Mouse (Mus musculus) stomach, embryonic 16.5 days (tissue): Measurements from ENCODE around the gene Cacna1h. TPM values are rescaled to one million over a fixed set of nuclear protein-coding genes. Genes with fewer than 3 reads are reported as not detected.

Source experiments
- ATAC-seq: fragments of 200-750 bp; cut with Nextera tagmentation; 2 replicates; pipeline ENCODE4 v1.8.0; 2017; ENCODE audit warnings: moderate number of reproducible peaks, moderate TSS enrichment; ENCODE audit not compliant: insufficient read depth, low FRiP score
- H3K27ac ChIP-seq: fragments of 300-500 bp; sonication (generic); 2 replicates; pipeline ENCODE4 v1.5.1; 2014; ENCODE audit warnings: low read length
- H3K27me3 ChIP-seq: fragments of 300-500 bp; sonication (generic); 2 replicates; pipeline ENCODE4 v1.6.1; 2014; ENCODE audit warnings: low read length, control low read depth, mixed read lengths; ENCODE audit not compliant: control insufficient read depth, insufficient read depth
- H3K36me3 ChIP-seq: fragments of 300-500 bp; sonication (generic); 2 replicates; pipeline ENCODE4 v1.6.1; 2014; ENCODE audit warnings: low read length; ENCODE audit not compliant: control insufficient read depth, insufficient read depth
- H3K4me1 ChIP-seq: fragments of 300-500 bp; sonication (generic); 2 replicates; pipeline ENCODE4 v1.6.1; 2014; ENCODE audit warnings: low read length, control low read depth, mixed read lengths; ENCODE audit not compliant: control insufficient read depth, insufficient read depth
- H3K4me2 ChIP-seq: fragments of 300-500 bp; sonication (generic); 2 replicates; pipeline ENCODE4 v1.6.1; 2014; ENCODE audit warnings: low read depth, low read length, mixed read lengths
- H3K4me3 ChIP-seq: fragments of 300-500 bp; sonication (generic); replicated peaks from 2 replicates; pipeline ENCODE4 v1.5.1; 2014; ENCODE audit warnings: mild to moderate bottlenecking, low read length
- H3K9ac ChIP-seq: fragments of 300-500 bp; sonication (generic); 2 replicates; pipeline ENCODE4 v1.6.1; 2014; ENCODE audit warnings: low read length
- H3K9me3 ChIP-seq: fragments of 300-500 bp; sonication (generic); replicated peaks from 2 replicates; pipeline ENCODE4 v1.6.1; 2016; ENCODE audit warnings: low read length, control low read depth; ENCODE audit not compliant: control insufficient read depth
- WGBS: fragments of 180-500 bp; shearing (Covaris S2); extraction: QIAGEN DNeasy Blood & Tissue Kit; methylation state at CpG from one replicate; pipeline ENCODE4 v1.1.7; 2014; 5-methylcytosine and 5-hydroxymethylcytosine counted together
- polyA plus RNA-seq: library from polyadenylated mRNA; unstranded; fragments of >200 nt; fragmentation: Nextera tagmentation; extraction: Ambion mirVana; gene quantifications from 2 replicates; pipeline ENCODE4 v1.2.1, GENCODE M21; 2015

Cacna1h gene
- polyA plus RNA-seq, result 2.6 and 2.9 TPM in 2 replicates

DNA sequence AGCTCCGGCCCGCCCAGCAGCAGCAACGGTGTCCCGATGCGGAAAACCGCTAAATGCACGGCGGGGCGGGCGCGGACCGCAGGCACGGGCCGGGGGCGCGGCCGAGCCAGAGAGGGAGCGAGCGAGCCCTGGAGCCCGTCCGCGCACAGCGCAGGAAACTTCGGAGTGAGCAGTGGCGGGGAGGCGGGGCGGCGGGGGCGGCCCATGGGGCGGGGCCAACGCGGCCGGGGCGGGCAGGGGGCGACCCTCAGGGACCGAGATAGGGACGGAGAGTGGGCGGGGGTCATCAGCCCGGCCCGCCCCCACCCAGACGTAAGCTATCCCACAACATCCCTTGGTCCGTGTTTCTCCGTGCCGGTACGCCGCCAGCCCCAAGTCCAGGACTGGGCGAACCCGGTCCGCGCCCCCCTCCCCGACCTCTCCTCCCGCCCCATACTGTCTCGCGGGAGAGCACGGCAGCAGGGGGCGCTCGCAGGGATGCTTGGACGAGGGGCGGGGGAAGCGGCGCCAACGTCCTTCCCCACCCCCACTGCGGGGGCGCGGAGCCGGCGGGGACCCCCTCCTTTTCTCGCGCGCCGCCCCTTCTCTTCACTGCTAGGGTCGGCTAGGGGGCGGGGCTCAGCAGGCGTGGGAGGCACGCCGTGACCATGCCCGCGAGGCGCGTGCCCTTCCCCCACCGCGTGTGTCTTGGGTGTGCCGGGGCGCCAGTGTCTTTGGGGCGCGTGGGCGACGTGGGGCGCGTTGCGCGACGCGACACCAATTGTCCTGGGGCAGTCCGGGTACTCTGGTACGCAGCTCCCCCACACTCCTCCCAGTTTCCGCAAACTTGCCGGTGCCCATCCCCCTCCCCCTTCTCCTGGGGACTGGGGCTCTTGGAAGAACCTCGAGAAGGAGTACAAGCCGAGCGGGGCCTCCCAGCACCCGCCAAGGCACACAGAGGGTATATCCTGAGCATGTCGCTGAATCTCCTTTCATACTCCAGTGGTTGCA, at the start of gene Cacna1h:
Cacna1h (minus strand) TSS at position 167 of the 990 bp plus-strand sequence.
- no peaks in the 10 kb centered on the region for H3K27me3 ChIP-seq
- peaks cover 41% of the 10 kb centered on the region for H3K4me1 ChIP-seq
- under 1% methylated on average over 94 of the region's 103 CpGs for WGBS
- H3K9me3 ChIP-seq, result no peaks in the 10 kb centered on the region
- no peaks in the 10 kb centered on the region for H3K36me3 ChIP-seq
- peak within 1 kb of the TSS; percentile 93 for H3K4me2 ChIP-seq
- peak within 1 kb of the TSS; percentile 77 for H3K9ac ChIP-seq
- H3K27ac ChIP-seq, result peak within 1 kb of the TSS; percentile 77
- peak; percentile 88 for ATAC-seq
- H3K4me3 ChIP-seq, result peak within 1 kb of the TSS; percentile 74

DNA sequence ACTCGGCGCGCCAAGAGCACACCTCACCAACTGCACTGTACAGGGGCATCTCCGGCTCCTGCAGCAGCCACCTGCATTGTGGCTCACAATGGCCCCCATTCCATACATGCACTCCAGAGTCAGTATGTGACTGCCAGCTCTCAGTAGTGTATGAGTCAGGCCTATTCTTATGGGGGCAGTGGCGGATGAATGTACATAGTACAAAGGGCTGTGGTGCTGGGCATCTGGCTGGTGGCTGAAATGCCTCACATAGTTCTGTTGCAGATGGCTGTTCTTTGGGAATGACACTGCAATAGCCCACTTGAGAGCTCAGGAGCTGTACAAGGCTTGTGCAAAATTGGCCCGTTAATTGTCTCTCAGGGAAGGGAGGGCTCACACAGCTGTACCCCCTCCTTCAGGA, 48.5 kb upstream of the Cacna1h start:
- Histone ChIP-seq H3K27ac (no peak overlapping the region), H3K36me3 (no peaks in the 10 kb centered on the region), H3K27me3 (no peaks in the 10 kb centered on the region), H3K9ac (no peak overlapping the region), H3K9me3 (no peaks in the 10 kb centered on the region), H3K4me3 (no peak overlapping the region), H3K4me1 (no peaks in the 10 kb centered on the region), H3K4me2 (no peak overlapping the region)
- WGBS, result 91% methylated on average over 6 of the region's 6 CpGs
- no peak for ATAC-seq

DNA sequence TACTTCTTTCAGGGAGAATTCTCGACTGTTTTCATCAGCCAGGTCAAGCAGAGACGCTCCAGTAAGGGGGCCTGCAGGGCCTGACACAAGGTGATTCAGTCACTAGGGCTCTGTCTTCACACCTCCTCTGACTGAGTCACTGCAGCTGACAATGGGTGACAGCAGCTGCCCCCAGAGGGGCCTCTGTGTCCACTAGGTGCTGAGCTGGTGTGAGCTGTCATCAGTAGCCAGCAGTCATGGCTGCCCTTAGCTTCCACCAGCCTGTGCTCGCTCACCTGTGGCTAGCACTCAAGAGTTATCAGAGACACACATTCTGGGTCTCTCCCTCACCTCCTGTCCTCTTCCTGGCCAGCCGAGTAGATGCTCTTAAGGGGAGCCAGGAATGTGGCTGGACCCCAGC, 47.2 kb upstream of the Cacna1h start:
- WGBS, result 48% methylated on average over 4 of the region's 4 CpGs
- H3K4me1 ChIP-seq, result peaks cover 4% of the 10 kb centered on the region; the same call in 1 of the 2 replicates
- H3K27ac ChIP-seq, result no peak overlapping the region
- no peak for ATAC-seq
- peaks cover under 1% of the 10 kb centered on the region; the same call in 1 of the 2 replicates for H3K27me3 ChIP-seq
- H3K4me2 ChIP-seq, result no peak overlapping the region
- no peak overlapping the region for H3K9ac ChIP-seq
- no peak overlapping the region for H3K4me3 ChIP-seq
- no peaks in the 10 kb centered on the region for H3K9me3 ChIP-seq
- H3K36me3 ChIP-seq, result no peaks in the 10 kb centered on the region

DNA sequence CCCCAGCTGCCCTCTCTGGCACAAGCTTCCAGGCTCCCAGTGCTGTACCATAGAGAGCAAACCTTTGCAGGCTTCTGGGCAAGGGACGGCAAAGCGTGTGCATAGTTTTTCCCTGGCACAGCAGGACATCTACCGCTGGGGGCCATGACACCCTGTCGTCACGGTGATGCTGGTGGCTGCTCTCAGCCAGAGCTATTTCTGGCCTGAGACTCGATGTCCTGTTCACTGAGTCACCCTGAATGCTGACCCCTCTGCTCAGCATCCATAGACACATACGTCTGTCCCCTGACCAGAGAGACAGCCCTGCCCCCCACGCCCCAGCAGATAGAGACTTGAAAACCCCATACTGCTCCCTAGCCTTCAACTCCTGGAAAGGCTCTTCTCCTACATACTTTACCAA, 46.6 kb upstream of the Cacna1h start:
- ATAC-seq, result no peak
- no peaks in the 10 kb centered on the region for H3K9me3 ChIP-seq
- peaks cover 2% of the 10 kb centered on the region; the same call in 1 of the 2 replicates for H3K27me3 ChIP-seq
- no peaks in the 10 kb centered on the region for H3K36me3 ChIP-seq
- no peak overlapping the region for H3K27ac ChIP-seq
- 52% methylated on average over 8 of the region's 8 CpGs for WGBS
- no peak overlapping the region for H3K9ac ChIP-seq
- no peak overlapping the region for H3K4me2 ChIP-seq
- H3K4me3 ChIP-seq, result no peak overlapping the region
- peaks cover 4% of the 10 kb centered on the region; the same call in 1 of the 2 replicates for H3K4me1 ChIP-seq

DNA sequence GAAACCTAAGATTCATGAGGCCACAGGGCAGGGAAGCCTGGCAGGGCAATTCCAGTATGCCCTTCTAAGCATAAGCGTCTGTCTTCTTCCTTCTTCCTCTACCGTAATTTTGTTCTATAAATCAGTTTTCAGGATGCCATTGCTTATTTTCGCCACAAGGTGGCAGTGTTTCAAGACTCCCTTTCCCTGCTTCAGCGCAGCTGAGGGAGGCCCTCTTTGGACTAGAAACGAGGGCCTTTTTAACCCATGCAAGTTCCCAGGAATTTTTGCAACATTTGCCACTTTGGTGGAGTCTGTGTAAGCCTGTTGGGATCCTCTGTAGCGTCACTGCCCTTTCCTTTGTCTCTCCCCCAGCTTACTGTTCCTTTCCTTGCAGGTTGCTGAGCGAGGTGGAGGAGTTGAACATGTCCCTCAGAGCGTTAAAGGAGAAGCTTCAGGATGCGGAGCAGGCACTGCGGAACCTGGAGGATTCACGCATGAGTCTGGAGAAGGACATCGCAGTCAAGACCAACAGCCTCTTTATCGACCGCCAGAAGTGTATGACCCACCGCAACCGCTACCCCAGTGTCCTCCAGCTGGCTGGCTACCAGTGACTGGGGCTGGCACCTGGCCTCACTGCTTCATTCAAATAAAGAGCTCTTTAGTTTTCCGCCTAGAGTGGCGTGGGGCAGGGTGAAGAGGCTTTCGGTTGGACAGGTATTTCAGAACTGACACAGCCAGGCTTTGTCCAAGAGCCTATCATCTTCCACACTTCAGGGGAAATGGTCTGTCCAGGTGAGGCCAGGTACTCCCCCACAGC, 42.6 kb upstream of the Cacna1h start:
- Histone ChIP-seq H3K4me2 (no peak overlapping the region), H3K9ac (no peak overlapping the region), H3K27ac (no peak overlapping the region), H3K9me3 (no peaks in the 10 kb centered on the region), H3K27me3 (peaks cover 15% of the 10 kb centered on the region; the same call in 1 of the 2 replicates), H3K4me1 (peaks cover 4% of the 10 kb centered on the region; the same call in 1 of the 2 replicates), H3K36me3 (no peaks in the 10 kb centered on the region), H3K4me3 (no peak overlapping the region)
- no peak for ATAC-seq
- 35% methylated on average over 19 of the region's 19 CpGs for WGBS

DNA sequence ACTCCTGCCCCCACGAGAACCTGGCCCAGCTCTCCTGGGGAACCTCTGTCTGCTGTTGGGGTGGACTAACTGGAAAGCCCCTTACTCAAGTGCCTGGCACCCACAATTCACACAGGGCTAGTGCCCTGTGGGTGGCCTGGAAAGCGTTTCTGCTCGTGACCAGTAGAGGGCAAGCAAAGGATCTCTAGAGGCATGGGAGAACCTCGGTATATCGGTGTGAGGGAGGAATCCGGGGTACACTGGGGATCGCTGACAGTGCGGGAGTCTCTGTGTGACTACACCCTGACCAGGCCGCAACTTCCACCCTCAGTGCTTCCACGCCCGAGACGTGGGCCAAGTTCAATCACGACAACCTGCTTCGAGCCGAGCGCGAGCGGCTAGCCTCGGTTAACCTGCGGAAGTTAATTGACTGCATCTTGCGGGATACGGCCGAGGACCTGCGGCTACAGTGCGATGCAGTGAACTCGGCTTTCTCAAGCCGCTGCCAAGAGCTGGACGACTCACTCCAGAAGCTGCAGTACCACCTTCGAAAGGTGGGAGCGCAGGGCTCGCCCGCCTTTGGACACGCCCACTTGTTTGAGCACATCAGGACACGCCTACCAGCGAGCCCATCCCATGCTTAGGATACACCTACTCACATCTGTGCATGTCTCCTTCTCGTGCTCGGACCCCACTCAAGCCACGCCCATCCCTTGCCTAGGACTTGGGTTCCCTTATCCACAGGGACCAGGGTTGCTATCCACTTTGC, 40.9 kb upstream of the Cacna1h start:
- peak; percentile 66; the same call in 1 of the 2 replicates for ATAC-seq
- Histone ChIP-seq H3K27me3 (peaks cover 15% of the 10 kb centered on the region; the same call in 1 of the 2 replicates), H3K36me3 (no peaks in the 10 kb centered on the region), H3K4me2 (peak overlapping the region; percentile 65), H3K9ac (peak overlapping the region; percentile 38; the same call in 1 of the 2 replicates), H3K9me3 (no peaks in the 10 kb centered on the region), H3K4me1 (peaks cover 4% of the 10 kb centered on the region; the same call in 1 of the 2 replicates), H3K27ac (no peak overlapping the region), H3K4me3 (peak overlapping the region; percentile 42)
- 1% methylated on average over 38 of the region's 38 CpGs for WGBS

DNA sequence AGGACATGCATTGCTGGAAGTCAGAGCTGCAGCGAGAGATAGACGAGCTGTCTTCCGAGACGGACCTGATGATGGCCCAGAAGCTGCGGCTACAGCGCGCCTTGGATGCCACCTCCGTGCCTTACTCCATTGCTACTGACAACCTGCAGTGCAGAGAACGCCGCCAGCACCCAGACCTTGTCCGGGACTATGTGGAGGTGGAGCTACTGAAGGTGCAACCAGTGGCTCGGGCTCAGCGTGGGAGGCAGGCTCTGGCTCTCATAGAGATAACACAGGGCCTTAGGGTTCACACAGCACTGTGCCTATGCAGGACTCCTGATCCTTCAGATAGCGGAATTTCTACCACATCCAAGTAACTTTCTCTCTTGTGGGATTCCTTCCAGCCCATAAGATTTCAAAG, 38.5 kb upstream of the Cacna1h start:
- Histone ChIP-seq H3K36me3 (no peaks in the 10 kb centered on the region), H3K9ac (no peak overlapping the region), H3K4me3 (no peak overlapping the region), H3K9me3 (no peaks in the 10 kb centered on the region), H3K4me1 (peaks cover 4% of the 10 kb centered on the region; the same call in 1 of the 2 replicates), H3K4me2 (no peak overlapping the region), H3K27me3 (peaks cover 15% of the 10 kb centered on the region; the same call in 1 of the 2 replicates), H3K27ac (no peak overlapping the region)
- WGBS, result 45% methylated on average over 14 of the region's 14 CpGs
- no peak for ATAC-seq

DNA sequence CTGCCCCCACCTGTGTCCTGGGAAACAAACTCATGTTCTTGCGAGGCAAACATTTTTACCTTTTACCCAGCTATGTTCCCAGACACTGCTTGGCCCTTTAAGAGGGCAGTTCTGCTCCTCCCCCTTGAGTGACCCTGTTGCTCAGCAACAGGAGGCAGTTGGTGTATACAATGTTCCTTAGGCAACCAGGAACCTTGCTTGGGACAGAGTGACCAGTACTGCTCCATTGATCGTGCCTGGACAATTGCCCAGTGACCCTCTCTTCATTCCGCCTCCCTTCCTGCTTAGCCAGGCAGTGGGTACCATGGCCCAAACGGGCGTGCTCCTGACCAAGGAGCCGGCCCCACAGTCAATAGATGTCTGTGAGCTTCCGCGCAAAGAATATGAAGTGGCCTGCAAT, 37.8 kb upstream of the Cacna1h start:
- Histone ChIP-seq H3K27me3 (peaks cover 15% of the 10 kb centered on the region; the same call in 1 of the 2 replicates), H3K4me2 (no peak overlapping the region), H3K36me3 (no peaks in the 10 kb centered on the region), H3K9me3 (no peaks in the 10 kb centered on the region), H3K4me3 (no peak overlapping the region), H3K4me1 (peaks cover 4% of the 10 kb centered on the region; the same call in 1 of the 2 replicates), H3K9ac (no peak overlapping the region), H3K27ac (no peak overlapping the region)
- 25% methylated on average over 8 of the region's 8 CpGs for WGBS
- ATAC-seq, result no peak; the same call in 1 of the 2 replicates
